Mouse (Mus musculus) telencephalon, adult 2 months (tissue): ENCODE measurements at regions not wholly inside any gene's neighbourhood (a gene's known extent, or its start where the extent isn't known, plus 50 kb on each side); places are given as distances from the start of the nearest gene placed in this dataset.
A peak's percentile ranks its signal among the peaks of the same experiment; 100 is the strongest.

Source experiments
- DNase-seq: peaks from one replicate; pipeline ENCODE4 v3.0.0-alpha.2; 2011; ENCODE audit warnings: low read depth, low spot score

DNA sequence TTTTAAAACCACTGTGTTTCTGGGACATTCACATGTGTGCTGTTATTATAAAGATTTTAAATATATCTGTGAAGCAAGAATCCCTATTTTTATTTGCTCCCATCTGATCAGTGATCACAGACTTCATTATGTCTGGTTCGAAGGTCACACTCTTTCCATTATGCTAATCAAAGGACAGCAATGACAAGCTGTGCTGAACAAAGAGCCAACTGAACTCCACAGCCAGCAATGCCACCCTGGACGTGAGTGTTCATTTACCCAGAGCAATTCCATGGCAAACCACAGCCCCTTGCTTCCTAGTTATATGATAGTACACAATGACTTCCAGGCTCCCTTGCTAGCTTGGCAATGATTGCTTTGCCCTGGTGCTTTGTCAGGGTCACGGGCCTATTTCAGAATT, 55.6 kb upstream of the Ccdc190 start:
- no peak for DNase-seq

- peak; percentile 83 for DNase-seq
These were observed 59.8 kb upstream of the Ccdc190 start for GRCm38 (mm10) chr1:169868636-169869035.

GRCm38 (mm10) chr1:169867453-169867852, 61.0 kb upstream of the Ccdc190 start:
- DNase-seq = no peak

- no peak for DNase-seq
These were observed 61.6 kb upstream of the Ccdc190 start for GRCm38 (mm10) chr1:169866840-169867239.

DNA sequence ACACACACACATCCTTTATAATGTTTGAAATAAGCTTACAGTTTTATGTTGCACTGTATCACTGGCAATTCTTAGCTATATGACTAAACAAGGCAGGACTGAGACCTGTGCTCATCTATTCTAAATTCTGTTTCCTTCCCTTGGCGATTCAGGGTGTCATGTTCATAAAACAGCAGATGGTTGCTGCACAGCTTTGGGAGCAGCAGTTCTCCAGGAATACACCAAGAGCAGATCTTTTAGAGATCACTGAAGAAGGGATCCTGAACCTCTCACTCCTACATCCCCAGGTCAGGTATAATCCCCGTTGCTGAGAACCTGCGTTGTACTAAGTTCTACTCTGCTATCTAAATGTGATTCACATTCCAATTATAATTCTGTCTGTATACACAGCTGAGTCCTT, 69.4 kb upstream of the Ccdc190 start:
- no peak for DNase-seq

- DNase-seq = no peak
These were observed 76.8 kb upstream of the Ccdc190 start for GRCm38 (mm10) chr1:169851663-169852062.

DNA sequence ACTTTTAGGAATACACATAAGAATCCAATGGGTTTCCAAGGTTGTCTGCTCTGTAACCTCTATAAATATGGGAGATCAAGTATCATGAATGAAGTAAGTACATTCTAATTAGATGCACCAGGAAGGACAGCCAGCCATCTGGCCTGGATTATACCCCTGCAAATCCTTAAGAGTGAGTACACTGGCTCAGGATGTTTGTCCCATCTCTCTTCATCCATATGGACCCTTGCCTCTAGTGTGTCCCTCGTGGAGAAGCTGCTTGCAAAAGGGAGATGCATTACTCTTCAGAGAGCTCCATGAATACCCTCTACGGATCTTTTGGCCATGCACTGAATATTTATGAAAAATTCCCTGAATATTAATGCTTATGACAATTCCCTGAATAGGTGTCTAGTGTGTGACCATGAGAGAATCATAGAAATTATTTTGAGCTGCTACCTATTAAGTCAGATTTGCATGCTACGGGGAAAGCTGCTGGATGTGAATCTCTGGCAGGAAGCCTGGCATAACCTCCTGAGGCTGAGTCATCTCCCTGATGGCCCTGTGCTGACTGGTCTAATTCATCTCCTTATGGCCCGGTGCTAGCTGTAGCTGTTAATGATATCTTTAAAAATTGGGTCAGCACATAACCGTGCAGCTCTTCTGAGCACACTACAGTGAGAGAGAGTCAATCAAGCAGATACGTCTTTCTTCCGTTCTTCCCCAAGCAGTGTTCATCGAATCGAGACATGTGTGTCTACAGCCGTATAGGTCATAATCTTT, 80.0 kb upstream of the Ccdc190 start:
- no peak for DNase-seq

- no peak for DNase-seq
These were observed 86.0 kb upstream of the Ccdc190 start for GRCm38 (mm10) chr1:169842490-169842889.

GRCm38 (mm10) chr1:169840948-169841347, 87.5 kb upstream of the Ccdc190 start:
- DNase-seq = no peak

DNA sequence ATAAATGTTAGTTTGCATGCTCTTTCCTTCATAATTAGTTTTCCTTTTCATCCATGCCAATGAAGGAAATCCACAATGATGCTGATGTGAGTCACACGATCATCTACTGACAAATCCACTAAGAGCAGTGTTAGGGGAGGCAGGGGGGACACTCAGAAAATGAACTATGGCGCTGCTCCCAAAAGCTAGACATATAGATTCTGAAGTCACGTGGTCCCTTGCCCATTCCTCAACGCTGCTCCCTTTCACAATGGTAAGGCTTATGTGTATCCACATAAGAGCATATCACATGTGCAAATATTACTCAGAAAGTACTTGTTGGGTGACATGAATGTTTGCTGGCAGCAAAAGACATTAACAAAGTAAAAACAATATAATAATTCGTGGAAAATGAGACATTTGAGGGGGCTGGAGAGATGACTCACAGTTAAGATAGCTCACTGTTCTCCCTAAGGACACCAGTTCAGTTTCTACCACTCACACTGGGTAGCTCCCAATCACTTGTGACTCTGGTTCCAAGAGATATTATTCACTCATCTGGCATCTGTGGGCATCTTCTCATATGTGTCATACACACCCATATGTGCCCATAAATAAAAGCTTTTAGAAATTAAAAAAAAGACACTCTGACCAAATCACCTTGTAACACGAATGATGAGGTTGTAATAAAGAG, 88.3 kb upstream of the Ccdc190 start:
- DNase-seq = no peak

DNA sequence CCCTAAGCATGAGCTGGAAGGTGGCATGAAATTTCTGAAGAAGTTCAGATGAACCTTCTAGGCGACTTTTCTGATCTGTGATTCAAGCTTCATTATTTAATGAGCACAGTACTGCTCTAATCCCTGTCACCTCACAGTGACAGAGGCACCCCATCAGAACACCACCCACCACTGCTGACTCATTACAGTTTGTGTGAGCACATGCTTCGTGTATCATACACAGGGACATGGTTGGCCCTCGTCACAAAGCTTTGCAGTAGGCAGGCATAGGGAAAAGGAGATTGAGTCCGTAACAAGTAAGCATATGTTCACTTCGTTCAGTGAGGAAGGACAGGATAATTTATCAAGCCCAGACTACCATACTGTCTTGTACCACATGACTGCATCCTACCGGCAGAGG, 85.9 kb upstream of the Rgs4 start:
- DNase-seq = no peak

DNA sequence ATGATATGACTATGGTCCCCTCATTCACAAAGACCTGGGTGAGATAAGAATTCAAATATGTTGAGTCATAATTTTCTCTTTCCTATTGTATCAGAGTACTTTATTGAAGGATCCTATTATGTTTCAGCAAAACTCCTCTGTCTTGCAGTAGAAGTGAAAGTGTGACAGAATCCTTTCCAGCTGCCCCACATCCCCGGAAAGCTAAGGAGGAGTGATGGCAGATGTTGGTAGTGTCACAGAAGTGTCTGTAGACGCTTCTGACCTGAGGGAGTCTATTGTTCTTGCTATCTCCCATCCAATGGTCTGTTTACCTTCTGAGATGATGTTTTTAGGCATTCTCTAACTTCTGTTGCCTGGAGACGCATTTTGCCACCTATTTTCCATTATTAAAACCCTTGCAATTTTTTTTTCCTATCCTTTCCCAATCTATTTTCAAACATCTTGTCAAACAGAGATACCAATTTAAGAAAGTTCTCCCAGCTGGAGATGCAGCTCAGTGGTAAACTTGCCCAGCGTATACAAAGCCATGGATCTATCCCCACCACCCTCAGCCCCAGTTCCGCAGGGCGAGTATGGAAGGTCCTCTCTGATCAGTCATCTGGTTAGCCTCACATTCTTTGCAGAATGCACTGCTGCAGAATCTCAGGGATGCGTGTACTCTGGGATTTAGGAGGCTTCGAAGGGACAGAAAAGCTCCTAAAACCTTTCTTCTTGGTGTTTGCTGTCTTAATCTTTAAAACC, 84.1 kb upstream of the Rgs4 start:
- no peak for DNase-seq

DNA sequence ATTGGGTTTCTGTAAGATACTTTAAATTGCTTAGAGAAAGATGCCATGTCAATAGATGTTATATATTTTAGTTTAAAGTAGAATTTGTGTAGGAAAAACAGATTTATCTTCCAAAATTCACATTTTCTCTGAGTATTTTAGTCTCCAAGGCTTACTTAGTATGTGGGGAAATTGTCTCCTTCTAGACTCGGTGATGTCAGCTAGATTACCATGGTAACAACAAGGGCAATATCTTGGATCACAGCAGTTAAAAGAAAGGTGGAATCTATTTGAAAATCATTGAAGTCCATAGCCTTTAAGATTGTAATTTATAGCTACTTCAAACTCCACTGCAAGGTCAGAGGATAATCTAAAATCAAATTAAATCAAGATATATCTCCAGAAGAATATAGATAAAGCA, 83.2 kb upstream of the Rgs4 start:
- DNase-seq = peak; percentile 68

DNA sequence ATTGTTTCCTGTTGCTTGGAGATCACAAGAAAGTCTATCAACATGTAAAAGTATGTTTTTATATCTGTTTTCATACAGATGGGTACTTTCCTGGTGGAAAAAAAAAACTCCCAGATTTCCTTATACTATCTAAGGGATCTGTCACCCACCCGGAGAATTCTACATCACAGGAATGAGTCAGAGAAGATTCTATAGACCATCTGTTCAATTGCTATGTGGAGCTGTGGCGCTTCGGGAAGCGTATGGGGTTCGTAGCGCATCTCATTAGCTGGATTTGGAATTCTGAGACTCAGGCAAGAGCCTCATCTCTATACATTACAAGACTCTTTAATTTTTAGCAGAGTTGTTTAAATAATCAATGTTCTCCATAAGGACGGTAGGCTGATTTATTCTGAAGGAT, 74.6 kb upstream of the Rgs4 start:
- DNase-seq = peak; percentile 81

GRCm38 (mm10) chr1:169819404-169819949, 72.0 kb upstream of the Rgs4 start:
- DNase-seq = no peak

- peak; percentile 72 for DNase-seq
These were observed 69.5 kb upstream of the Rgs4 start for GRCm38 (mm10) chr1:169816939-169817338.

DNA sequence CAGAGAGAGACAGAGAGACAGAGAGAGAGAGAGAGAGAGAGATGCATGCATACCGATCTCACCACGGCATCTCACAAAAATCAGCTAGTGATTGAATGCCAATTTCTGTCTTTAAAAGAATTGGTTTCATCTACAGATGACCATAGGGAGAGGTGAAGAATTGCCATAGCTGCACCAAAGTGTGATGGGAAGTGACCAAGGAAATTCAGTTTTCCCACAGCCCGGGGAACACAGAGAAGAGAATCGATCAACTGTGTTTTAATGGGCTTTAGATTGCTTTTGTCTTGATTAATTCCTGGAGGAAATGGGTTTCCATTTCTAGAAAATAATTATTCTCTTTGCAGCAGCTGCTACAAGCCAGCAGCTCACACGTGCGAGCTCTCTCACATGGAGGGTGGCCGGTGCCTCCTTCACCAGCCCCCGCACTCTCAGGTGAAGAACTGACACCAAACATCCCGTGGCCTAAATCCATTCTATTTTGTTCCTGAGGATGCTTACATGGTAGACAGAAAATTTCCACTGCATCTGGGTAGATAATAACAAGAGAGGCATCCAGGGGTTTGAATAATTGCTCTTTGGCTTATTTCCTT, 65.2 kb upstream of the Rgs4 start:
- no peak for DNase-seq

- no peak for DNase-seq
These were observed 56.1 kb upstream of the Rgs4 start for GRCm38 (mm10) chr1:169803428-169804138.

GRCm38 (mm10) chr1:169802868-169803267, 55.4 kb upstream of the Rgs4 start:
- DNase-seq = no peak

- no peak for DNase-seq
These were observed 54.8 kb upstream of the Rgs4 start for GRCm38 (mm10) chr1:169802053-169802830.
